Mouse (Mus musculus) liver, adult 2 months (tissue): ENCODE results near the gene Zfp451. TPM values are rescaled to one million over a fixed set of nuclear protein-coding genes. Genes with fewer than 3 reads are reported as not detected.

Source experiments
- DNase-seq: peaks from one replicate; pipeline ENCODE4 v3.0.0-alpha.2; 2011; ENCODE audit warnings: low read depth, low spot score; ENCODE audit errors: extremely low read depth
- H3K27ac ChIP-seq: fragments of 200-500 bp; replicated peaks from 2 replicates; pipeline ENCODE4 v1.5.1; 2012; ENCODE audit warnings: low read depth, mild to moderate bottlenecking, control low read depth, inconsistent platforms, low read length; ENCODE audit not compliant: insufficient read depth
- H3K27me3 ChIP-seq: fragments of 200-500 bp; 2 replicates; pipeline ENCODE4 v1.6.1; 2012; ENCODE audit warnings: mild to moderate bottlenecking, moderate library complexity, low read length, inconsistent platforms; ENCODE audit not compliant: control insufficient read depth, insufficient read depth
- H3K36me3 ChIP-seq: fragments of 200-500 bp; 2 replicates; pipeline ENCODE4 v1.6.1; 2012; ENCODE audit warnings: low read length, inconsistent platforms; ENCODE audit not compliant: control insufficient read depth, insufficient read depth
- H3K4me1 ChIP-seq: fragments of 200-500 bp; 2 replicates; pipeline ENCODE4 v1.6.1; 2011; ENCODE audit warnings: low read length; ENCODE audit not compliant: control insufficient read depth, insufficient read depth
- H3K4me3 ChIP-seq: fragments of 200-500 bp; 2 replicates; pipeline ENCODE4 v1.5.1; 2011; ENCODE audit warnings: low read depth, mild to moderate bottlenecking, control low read depth, low read length, moderate library complexity; ENCODE audit not compliant: insufficient read depth
- H3K79me2 ChIP-seq: fragments of 200-500 bp; 2 replicates; pipeline ENCODE4 v1.6.1; 2012; ENCODE audit warnings: inconsistent platforms, mild to moderate bottlenecking, low read length, moderate library complexity; ENCODE audit not compliant: control insufficient read depth, insufficient read depth
- H3K9ac ChIP-seq: fragments of 200-500 bp; 2 replicates; pipeline ENCODE4 v1.6.1; 2012; ENCODE audit warnings: low read depth, mild to moderate bottlenecking, control low read depth, inconsistent platforms, low read length
- CTCF ChIP-seq: fragments of 200-500 bp; IDR thresholded peaks from 2 replicates; pipeline ENCODE4 v1.5.1; 2011; ENCODE audit warnings: low read depth, low read length, control low read depth
- POLR2A ChIP-seq: fragments of 200-500 bp; IDR thresholded peaks from 2 replicates; pipeline ENCODE4 v1.6.1; 2011; ENCODE audit warnings: low read length, control low read depth; ENCODE audit not compliant: insufficient read depth; ENCODE audit errors: extremely low read depth
- WGBS: fragments of 180-500 bp; shearing (Covaris S2); methylation state at CpG from one replicate; pipeline ENCODE4 v1.1.7; 2018; 5-methylcytosine and 5-hydroxymethylcytosine counted together
- polyA plus RNA-seq: library from polyadenylated mRNA; depleted of rRNA; stranded (reverse); fragments of >200 nt; gene quantifications from 2 replicates; pipeline ENCODE4 v1.2.3, GENCODE M21; 2012
- total RNA-seq: library from RNA; depleted of rRNA; stranded (reverse); fragments of >200 nt; gene quantifications from 2 replicates; pipeline ENCODE4 v1.2.3, GENCODE M21; 2014

The Zfp451 gene
- total and polyA plus RNA-seq, 2 experiments, result 2.2 to 10.4 TPM

DNA sequence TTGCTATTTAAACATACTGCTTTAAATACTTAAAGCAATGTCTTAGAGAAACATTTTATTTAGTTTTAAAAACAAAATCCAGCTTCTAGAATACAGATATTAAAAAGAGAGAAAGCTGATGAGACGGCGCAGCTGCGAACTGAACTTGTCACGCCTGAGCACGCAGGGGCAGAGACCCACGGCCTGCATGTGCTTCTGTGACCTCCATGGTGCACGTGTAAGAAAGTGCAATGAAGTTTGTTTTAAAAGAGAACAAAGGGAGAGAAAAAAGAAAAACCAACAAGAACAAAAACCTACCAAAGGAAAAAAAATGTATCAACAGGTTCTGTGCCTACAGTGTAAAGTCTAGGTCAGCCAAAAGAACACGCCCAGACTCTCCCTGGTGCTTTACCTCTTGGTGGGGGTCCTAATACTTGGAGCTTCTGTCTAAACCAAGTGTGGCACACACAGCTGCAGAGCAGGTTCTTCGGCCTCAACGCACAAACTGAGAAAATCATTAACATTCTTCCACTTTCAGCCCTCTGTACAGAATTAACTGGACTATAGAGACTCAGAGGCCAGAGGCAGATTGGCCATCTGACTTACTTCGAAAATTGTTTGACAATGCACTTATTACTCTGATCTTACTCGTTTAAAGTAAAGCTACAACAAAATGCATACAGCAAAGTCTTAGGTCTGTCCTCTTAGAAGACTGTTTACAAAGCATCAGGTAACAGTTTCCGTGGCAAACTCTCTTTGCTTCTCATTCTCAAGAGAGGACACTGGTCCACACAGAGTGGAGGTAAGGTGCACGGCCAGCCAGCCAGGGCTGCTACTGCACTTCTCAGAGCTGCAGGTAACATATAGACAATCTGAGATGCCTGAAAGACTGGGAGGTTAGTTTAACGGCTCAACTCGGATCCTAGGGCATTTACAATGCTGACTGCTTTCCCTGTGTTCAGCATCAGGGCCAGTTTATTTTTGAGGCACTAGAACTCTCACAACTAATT is 47.6 kb downstream of the Zfp451 start:
- peaks cover 5% of the 10 kb centered on the region for H3K4me1 ChIP-seq
- no peaks in the 10 kb centered on the region for H3K79me2 ChIP-seq
- peaks cover 28% of the 10 kb centered on the region for H3K36me3 ChIP-seq
- no peak overlapping the region for H3K27ac ChIP-seq
- TF ChIP-seq CTCF (no peak), POLR2A (no peak)
- H3K27me3 ChIP-seq, result no peaks in the 10 kb centered on the region
- H3K4me3 ChIP-seq, result no peak overlapping the region
- DNase-seq, result no peak
- WGBS, result 90% methylated on average over 16 of the region's 16 CpGs
- H3K9ac ChIP-seq, result no peak overlapping the region

DNA sequence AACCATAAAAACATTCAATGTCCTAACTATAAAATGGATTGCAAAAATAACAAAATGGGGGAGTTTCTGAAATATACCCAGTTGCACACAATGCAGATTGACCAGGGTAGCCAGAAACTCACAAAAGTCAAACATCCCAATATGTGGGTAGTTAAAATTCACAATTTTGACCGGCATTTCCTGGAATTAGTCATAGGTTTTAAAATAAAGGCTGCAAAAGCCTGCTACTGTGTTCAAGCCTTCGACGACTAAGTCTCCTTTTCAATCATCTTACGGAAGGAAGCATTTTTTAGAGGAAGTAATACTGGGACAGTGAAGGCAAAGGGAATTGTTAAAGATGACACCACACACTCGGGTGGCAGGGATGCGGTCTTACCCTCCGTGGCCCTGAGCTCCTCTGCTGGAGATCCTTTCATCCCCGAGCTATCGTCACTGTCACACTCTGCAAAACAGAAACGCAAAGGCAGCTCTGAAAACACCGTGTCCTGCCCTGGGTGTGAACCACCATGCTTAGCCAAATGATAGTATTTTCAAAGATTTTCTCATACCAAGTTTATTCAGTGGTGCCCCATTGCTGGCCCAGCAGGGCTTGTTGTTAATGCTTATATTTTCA is 48.8 kb downstream of the Zfp451 start:
- H3K79me2 ChIP-seq, result no peaks in the 10 kb centered on the region
- H3K27ac ChIP-seq, result no peak overlapping the region
- TF ChIP-seq POLR2A (no peak), CTCF (no peak)
- DNase-seq, result no peak
- 93% methylated on average over 11 of the region's 11 CpGs for WGBS
- H3K9ac ChIP-seq, result no peak overlapping the region
- H3K4me3 ChIP-seq, result no peak overlapping the region
- H3K27me3 ChIP-seq, result no peaks in the 10 kb centered on the region
- H3K36me3 ChIP-seq, result peaks cover 23% of the 10 kb centered on the region
- H3K4me1 ChIP-seq, result peaks cover 5% of the 10 kb centered on the region

DNA sequence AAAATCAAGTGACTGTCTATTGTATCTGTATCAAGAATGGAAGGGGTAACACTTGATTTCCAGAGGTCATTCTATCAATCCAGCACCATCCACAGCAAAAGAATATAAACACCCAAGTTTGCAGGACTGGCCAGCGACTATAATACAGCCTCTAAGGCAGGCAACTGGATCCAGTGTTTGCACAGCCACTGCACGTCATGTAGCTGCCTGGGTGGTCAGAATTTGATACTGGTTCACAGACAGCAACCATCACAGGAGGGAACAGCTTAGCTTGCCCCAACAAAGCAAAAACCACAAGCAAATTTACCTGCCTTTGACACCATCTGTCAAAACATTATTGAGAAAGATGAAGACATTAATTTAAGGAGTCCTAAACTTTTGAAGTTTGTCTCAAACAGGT is 50.6 kb downstream of the Zfp451 start:
- Histone ChIP-seq H3K9ac (no peak overlapping the region), H3K4me1 (peaks cover 5% of the 10 kb centered on the region), H3K27ac (no peak overlapping the region), H3K36me3 (peaks cover 13% of the 10 kb centered on the region), H3K79me2 (no peaks in the 10 kb centered on the region), H3K27me3 (no peaks in the 10 kb centered on the region), H3K4me3 (no peak overlapping the region)
- no peak for DNase-seq
- no peak for TF ChIP-seq CTCF
- no peak for TF ChIP-seq POLR2A
- WGBS, result 93% methylated on average over 2 of the region's 2 CpGs

DNA sequence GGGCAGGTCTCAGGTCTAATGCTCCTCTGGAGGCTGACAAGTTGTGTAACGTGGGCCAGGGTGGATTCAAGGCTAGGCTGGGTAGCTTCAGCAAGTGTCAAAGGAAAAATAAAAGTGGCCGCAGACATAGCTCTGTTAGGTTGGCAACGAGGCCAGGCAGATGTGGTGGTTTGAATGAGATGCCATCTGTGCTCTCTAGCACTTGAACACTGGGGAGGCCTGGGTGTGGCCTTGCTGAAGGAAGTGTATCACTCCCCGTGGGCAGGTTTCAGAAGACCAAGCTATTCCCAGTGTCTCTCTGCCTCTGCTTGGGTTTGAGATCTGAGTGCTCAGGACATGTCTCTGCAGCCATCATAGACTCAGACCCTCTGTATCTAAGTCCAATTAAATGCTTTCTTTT is 55.9 kb downstream of the Zfp451 start:
- no peak overlapping the region for H3K27ac ChIP-seq
- no peak for DNase-seq
- H3K27me3 ChIP-seq, result no peaks in the 10 kb centered on the region
- TF ChIP-seq POLR2A, result no peak
- TF ChIP-seq CTCF, result no peak
- no peak overlapping the region for H3K9ac ChIP-seq
- whole genome bisulfite sequencing, result 76% methylated on average over 4 of the region's 4 CpGs
- H3K79me2 ChIP-seq, result no peaks in the 10 kb centered on the region
- H3K36me3 ChIP-seq, result peaks cover 2% of the 10 kb centered on the region; the same call in 1 of the 2 replicates
- H3K4me1 ChIP-seq, result no peaks in the 10 kb centered on the region; the same call in 1 of the 2 replicates
- no peak overlapping the region for H3K4me3 ChIP-seq

DNA sequence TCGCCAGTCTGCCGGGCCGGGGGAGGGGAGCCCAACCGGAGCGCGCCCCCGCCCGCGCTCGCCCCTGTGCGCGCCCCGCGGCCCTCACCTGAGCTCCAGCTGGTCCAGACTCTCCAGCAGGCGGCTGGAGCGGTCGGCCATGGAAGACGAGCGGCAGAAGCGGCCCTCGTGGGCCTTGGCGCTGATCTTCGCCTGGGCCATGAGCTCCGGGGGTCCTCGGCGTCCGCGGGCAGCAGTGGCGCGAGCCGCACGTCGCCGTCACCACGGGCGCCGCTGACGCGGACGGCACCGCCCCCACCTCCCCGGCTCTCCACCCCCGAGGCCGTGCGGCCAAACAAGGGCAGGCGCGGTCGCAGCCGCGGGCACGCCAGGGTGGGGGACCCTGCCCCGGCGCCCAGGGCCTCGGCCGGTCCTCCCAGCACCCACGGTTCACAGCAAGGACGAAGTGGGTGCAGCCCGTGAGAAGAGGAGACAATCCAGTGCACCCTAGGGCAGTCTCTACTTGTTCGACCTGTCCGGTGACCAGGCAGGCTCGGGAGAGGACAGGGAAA is 56.8 kb downstream of the Zfp451 start, which contains the start of gene Bag2:
Gene Bag2, minus strand, starts transcription at position 305 of the 551 bp plus-strand sequence.
- Histone ChIP-seq H3K36me3 (peaks cover 2% of the 10 kb centered on the region; the same call in 1 of the 2 replicates), H3K9ac (peak within 1 kb of the TSS; percentile 66), H3K79me2 (no peaks in the 10 kb centered on the region), H3K4me1 (no peaks in the 10 kb centered on the region; the same call in 1 of the 2 replicates), H3K27ac (no peak within 1 kb of the TSS), H3K4me3 (peak within 1 kb of the TSS; percentile 66), H3K27me3 (no peaks in the 10 kb centered on the region)
- no peak for DNase-seq
- TF ChIP-seq CTCF (no peak), POLR2A (no peak)
- under 1% methylated on average over 57 of the region's 61 CpGs for WGBS
